Mouse (Mus musculus): ENCODE data around the gene Hoxc5.

DNA sequence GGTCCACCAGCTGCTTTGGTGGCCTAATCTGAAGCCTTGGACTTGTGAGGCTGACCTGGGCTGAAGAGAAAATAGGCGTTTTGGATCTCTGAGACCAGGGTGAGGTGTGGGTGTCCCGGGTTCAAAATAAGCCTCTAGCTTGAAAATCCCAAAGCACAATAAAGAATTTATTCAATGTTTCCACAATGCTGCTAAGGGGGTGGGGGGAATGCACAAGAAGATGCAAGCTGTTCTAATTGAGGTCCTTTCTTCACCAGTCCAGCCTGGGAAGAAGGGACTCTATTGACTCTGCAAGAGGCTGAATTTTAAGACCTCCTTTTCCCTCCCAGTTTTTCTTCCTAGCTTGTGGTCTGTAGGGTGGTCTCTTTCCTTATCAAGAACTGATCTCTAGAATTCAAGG is 16.4 kb upstream of the Hoxc5 start:
- no peak for TF ChIP-seq POLR2A (IDR thresholded peaks at IDR 0.05; ENCODE audit: borderline replicate concordance, extremely low read depth, insufficient read depth, insufficient read length, poor library complexity, severe bottlenecking)
- no peak for TF ChIP-seq CTCF (IDR thresholded peaks at IDR 0.05; ENCODE audit: borderline replicate concordance, extremely low read depth, insufficient read depth, insufficient read length)
